Mouse (Mus musculus) stomach, postnatal 0 days (tissue): Measurements from ENCODE around the gene Bex6.
A peak's percentile ranks its signal among the peaks of the same experiment; 100 is the strongest.

Experiments used
- CTCF ChIP-seq: IDR thresholded peaks from 2 replicates; pipeline ENCODE4 v1.5.1; 2016; ENCODE audit warnings: antibody characterized with exemption, low read depth, mild to moderate bottlenecking, moderate library complexity
- EP300 ChIP-seq: optimal IDR thresholded peaks from 2 replicates; pipeline ENCODE3; 2016; ENCODE audit warnings: antibody characterized with exemption

DNA sequence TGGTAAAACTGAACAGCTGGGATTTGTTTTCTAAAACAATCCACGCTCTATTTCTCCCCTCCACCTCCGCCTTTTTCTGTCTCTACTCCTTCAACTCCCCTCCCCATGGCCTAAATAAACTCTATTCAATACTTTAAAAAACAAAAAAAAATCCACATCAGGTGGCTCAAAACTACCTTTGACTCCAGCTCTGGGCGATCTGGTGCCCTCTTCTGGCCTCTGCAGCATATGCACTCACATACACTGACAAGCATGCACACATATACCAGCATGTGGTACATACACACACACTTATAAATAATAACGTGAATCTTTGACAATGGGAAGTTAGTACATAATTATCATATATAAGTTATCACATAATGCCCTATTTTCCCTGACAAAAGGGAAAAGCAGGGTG, 4.6 kb upstream of the Bex6 start:
- TF ChIP-seq CTCF (peak; percentile 41), EP300 (no peak)
